Mouse (Mus musculus) gastrocnemius, adult 2 months (tissue): ENCODE data around the gene Wsb2. TPM values are rescaled to one million over a fixed set of nuclear protein-coding genes. Genes with fewer than 3 reads are reported as not detected.

Source experiments
- DNase-seq: peaks from one replicate; pipeline ENCODE4 v3.0.0; 2022
- H3K27ac ChIP-seq: fragments of 200-600 bp; 2 replicates; pipeline ENCODE4 v1.8.1; 2022; ENCODE audit warnings: mild to moderate bottlenecking
- H3K4me3 ChIP-seq: fragments of 200-600 bp; 2 replicates; pipeline ENCODE4 v1.8.1; 2022; ENCODE audit warnings: mild to moderate bottlenecking, moderate library complexity
- CTCF ChIP-seq: fragments of 200-600 bp; IDR thresholded peaks from 2 replicates; pipeline ENCODE4 v1.8.1; 2022; ENCODE audit warnings: antibody characterized with exemption, mild to moderate bottlenecking, moderate library complexity
- intact Hi-C: fragments of 180-260 bp; cut with DNase I; formaldehyde crosslinking; loops from one replicate; pipeline ENCODE4 v1.15.1; 2025
- total RNA-seq, 2 experiments: library from RNA; stranded (reverse); gene quantifications; 2 replicates each; pipeline ENCODE4 v1.2.3; 2021

Wsb2 gene
- total RNA-seq, 2 experiments from 2014 or later, result 88.0 to 97.7 TPM

DNA sequence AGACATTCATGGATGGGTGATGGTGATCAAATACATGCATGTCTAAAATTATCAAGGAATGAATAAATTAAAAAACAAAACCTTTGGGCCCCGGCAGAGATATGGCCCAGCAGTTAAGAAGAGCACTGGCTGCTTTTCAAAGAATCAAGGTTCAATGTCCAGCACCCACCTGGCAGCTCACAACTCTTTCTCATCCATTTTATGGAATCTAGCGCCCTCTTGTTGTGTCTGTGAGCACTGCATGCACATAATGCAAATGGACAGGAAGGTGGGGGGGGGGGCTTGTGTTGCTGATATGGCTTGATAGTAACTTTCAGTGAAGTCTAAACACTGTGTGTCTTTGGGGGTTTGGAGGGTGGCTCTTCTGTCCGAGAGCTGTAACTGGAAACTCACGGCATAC lies 51.1 kb downstream of the Wsb2 start:
- no peak overlapping the region for H3K4me3 ChIP-seq
- peak; percentile 61 for TF ChIP-seq CTCF
- intact Hi-C loops, result loop anchor here (2.0 to 5.0 kb wide), 2 partner anchors 49 to 101 kb away; no protein-coding TSS in a partner anchor
- DNase-seq, result peak; percentile 36
- H3K27ac ChIP-seq, result no peak overlapping the region

GRCm38 (mm10) chr5:117409369-117409768 lies 52.3 kb downstream of the Wsb2 start:
- no peak for DNase-seq
- no peak overlapping the region for H3K4me3 ChIP-seq
- intact Hi-C loops, result loop anchor here (2.0 to 5.0 kb wide), 2 partner anchors 51 to 102 kb away; no protein-coding TSS in a partner anchor
- no peak overlapping the region for H3K27ac ChIP-seq
- no peak for TF ChIP-seq CTCF

DNA sequence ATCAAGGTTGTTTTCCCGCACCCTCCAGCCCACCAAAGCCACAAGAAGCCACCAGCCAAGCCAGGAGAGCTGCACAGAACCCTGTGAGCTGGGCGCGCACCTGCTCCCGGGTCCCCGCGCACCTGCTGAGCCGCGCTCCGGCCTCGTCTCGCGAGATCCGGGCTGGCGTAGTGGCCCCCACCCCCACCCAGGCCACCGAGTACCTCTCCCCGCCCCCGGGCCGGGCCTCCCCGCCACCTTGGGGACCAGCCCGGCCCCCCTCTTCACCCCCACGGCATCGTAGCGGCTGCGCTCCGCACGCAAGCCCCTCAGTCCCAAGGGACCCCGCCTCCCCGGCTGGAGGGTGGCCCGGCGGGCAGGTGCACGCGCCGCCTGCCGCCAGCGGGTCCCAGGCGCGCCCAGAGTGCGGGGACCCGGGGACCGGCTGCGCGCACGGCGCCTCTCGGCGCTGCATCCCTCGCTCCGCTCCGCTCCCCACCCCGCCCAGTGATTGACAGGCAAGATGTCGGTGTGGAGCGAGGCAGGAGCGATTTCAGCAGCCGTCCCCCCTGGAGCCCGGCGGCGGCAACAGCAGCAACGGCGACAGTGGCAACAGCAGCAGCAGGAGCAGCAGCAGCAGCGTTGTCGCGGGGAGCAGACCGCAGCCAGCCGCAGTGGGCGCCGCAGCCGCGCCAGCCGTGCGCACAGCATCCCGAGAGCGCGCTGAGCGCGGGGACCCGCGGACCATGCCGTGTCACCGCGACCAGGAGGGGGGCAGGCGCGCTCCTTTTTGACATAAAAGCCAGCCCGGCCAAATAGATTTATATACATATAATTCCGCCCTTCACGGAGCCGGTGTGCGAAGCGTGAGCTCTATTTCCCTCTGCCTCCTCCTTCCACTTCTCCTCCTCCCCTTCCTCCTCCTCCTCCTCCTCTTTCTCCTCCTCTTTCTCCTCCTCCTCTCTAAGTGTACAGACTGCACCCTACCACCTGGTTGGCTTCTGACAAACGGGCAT lies 56.7 kb downstream of the Wsb2 start, which contains the start of gene Ksr2:
Gene Ksr2, plus strand, starts transcription at position 494 of the 995 bp plus-strand sequence.
- H3K27ac ChIP-seq, result no peak within 1 kb of the TSS
- DNase-seq, result peak; percentile 20
- peak within 1 kb of the TSS; percentile 72 for H3K4me3 ChIP-seq
- no peak for TF ChIP-seq CTCF
- intact Hi-C loops, result no loop called here

DNA sequence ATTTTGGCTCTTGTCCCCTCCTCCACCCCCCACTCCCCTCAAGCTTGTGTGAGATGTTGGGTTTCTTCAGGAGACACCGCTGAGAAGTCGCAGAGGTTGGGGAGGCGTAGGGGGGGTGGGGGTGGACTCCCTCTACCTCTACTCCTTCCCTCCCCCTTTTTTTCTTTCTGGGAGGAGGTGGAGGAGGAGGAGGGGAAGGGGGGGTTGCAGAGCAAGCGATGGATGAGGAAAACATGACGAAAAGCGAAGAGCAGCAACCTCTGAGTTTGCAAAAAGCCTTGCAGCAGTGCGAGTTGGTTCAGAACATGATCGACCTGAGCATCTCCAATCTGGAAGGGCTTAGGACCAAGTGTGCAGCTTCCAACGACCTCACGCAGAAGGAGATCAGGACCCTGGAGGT lies 57.5 kb downstream of the Wsb2 start:
- no peak for TF ChIP-seq CTCF
- intact Hi-C loops, result no loop called here
- peak overlapping the region; percentile 72 for H3K4me3 ChIP-seq
- no peak overlapping the region for H3K27ac ChIP-seq
- no peak for DNase-seq

GRCm38 (mm10) chr5:117415011-117415912 lies 58.2 kb downstream of the Wsb2 start:
- H3K4me3 ChIP-seq, result no peak overlapping the region
- intact Hi-C loops, result no loop called here
- DNase-seq, result no peak
- no peak overlapping the region for H3K27ac ChIP-seq
- no peak for TF ChIP-seq CTCF

DNA sequence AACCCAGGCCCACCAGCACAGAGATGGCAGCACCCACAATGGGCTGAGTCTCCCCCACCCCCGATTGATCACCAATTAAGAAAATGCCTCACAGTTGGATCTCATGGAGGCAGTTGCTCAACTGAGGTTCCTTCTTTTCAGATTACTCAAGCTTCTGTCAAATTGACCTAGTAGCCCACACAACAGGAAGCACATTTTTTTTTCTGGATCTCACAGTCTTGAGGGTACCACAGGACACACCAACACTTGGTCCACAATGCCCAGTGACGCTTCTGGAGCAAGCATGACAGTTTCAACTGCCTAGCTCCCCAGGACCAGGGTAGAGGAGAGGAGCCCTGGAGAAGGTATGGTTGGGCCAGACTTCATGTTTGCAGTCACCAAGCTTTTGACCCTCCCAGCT lies 60.3 kb downstream of the Wsb2 start:
- Histone ChIP-seq H3K4me3 (no peak overlapping the region), H3K27ac (no peak overlapping the region)
- intact Hi-C loops, result no loop called here
- no peak for TF ChIP-seq CTCF
- no peak for DNase-seq

Other genes starting within 250 kb of the Wsb2 start
- 10 to 100 TPM; 71.7 to 94.8 TPM for gene Suds3, start 241.2 kb upstream of the Wsb2 start, total RNA-seq
- 1 to 10 TPM; 4.6 to 6.8 TPM for gene Taok3, start 237.2 kb upstream of the Wsb2 start, total RNA-seq
- gene Pebp1, start 69.7 kb upstream of the Wsb2 start, total RNA-seq, result 100 to 1,000 TPM; 333 to 344 TPM
- 1 to 10 TPM; 5.2 to 5.3 TPM for gene Vsig10, start 38.2 kb upstream of the Wsb2 start, total RNA-seq
- gene Rfc5, start 31.7 kb downstream of the Wsb2 start, total RNA-seq, result 1 to 10 TPM in 1 of 2 experiments, under 1 TPM in 1; 0.84 to 1.1 TPM
- under 1 TPM; 0.03 to 0.11 TPM for gene Ksr2, start 56.7 kb downstream of the Wsb2 start, total RNA-seq